Mouse (Mus musculus) spleen, adult 12 weeks (tissue): ENCODE results near the gene Gm20388.

Source experiments
- DNase-seq: peaks from one replicate; pipeline ENCODE4 v3.0.0; 2022; ENCODE audit warnings: low spot score

Gene Gm20388

DNA sequence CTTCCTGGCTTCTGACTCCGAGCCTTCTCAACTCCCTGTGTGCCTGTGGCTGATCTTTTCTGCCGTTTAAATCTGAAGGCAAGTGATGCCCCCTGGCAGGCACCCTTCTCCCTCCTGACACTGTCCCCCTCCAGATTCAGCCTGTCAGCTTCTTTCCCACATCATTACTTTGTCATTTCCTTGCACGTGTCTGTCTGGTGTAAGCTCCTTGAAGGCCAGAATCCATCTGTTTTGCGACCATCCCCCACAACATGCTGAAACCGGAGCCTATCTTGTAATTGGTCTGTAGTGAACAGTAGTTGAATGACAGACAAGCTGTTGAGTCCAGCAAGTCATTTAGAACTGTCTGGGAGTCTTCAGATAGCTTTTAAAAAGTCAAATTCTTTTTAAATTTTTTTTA lies 134.8 kb downstream of the Gm20388 start:
- DNase-seq, result no peak

DNA sequence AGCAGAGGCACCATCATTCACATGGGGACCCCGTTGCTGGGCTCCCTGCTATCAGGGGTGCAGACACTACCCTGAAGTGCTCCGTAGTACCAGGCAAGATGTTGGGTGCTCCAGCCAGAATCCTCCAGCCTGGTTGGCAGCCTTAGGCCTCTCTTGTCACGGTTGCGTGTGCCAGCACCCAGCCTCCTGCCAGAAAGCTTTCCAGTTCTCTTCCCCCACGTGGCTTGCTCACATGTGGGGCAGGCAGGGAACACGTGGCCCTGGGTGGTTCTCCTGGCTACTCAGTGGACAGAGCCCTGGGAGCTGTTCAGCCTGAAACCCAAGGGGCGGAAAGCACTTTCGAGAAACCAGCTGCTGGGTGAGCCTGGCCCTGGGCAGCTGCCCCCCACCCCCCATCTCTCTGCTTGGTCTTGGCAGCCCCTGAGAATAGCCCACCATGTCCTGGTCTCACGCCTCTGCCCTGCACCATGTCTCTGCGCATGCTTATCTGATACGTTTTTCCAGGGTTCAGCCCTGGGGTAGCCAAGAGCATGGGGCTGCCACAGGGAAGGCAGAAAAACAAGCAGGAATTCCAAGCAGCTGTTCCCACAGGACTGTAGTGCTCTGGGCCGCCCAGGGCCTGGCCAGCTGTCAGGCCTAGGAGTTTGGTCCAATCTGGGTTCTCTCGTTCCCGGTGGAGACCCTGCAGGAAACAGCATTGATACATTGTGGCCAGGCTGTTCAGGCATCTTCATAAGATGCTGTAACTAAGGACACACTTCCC lies 135.8 kb downstream of the Gm20388 start:
- DNase-seq, result no peak

- no peak for DNase-seq
Observed at GRCm38 (mm10) chr8:120049949-120050348, 139.3 kb downstream of the Gm20388 start.

DNA sequence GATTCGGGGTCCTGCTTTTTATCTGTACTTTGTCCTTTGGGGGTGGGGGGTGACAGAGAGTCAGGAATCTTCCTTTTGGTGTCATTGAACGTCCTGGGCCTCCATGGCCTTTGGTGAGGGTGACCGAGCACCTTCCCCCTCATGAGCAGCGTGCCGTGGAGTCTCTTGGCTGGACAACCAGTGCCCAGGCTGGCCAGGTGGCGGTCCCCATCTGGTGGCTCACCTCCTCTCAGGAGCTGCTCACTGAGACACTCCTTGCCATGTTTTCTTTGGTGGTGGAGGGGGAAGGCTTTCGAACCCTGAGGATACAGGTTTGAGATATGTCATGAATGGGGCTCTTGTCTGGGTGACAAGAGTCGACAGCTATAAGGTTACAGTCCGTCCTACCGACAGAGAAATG lies 139.7 kb downstream of the Gm20388 start:
- no peak for DNase-seq

DNA sequence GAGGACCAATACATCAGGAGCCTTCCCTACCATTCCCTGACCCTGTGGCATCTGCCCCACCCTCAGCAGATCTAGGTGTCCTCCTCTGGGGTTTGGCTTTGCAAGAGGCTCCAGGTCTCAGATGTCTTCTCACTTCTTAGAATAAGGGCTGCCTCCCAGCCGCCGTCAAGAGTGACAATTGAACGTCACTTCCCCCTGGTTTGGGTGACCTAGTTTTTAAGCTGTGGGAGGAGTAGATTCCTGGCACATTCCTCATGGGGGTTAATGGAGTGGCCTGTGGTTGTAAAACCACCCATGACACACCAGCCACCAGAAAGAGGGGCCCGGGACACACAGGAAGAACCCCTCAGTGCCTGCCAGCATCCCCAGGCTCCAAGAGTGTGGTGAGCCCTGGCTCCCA lies 140.4 kb downstream of the Gm20388 start:
- no peak for DNase-seq

DNA sequence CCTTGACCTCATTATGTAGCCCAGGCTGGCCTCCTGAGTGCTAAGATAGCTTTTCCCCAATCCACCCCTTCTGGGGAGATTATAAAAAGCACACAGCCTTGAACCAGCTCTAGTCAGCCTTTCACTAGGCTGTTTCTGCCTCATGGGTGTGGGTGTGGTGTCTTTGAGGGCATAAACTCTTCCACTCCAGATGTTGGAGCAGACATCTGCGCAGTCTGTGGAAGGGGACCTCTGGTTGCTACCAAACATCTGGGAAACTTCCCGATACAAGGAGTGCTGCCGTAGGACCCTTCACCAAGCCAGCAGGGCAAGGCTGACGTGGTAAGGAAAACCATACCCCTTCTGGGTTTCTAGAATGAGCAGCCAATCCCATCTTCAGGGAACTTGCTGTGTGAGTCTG lies 141.3 kb downstream of the Gm20388 start:
- DNase-seq, result no peak

DNA sequence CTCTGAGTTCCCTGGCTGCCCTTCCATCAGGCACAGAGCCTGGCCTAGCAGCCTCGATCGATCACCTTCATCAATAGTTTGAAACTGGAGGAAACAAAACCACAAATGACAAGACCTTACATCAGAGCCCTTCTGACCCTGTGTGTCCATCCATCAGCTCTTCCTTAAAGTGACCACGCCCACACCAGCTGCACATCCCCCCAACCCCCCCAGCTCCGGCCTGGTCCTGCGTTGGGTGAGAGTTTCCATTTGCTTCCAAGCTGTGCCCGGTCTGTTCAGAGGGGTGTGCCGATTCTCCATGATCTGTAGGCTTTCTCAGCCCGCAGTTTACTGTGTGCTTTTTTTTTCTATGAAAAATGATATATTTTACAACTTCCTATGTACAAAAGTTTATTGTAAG lies 141.7 kb downstream of the Gm20388 start:
- no peak for DNase-seq

- no peak for DNase-seq
Observed at GRCm38 (mm10) chr8:120054833-120055232, 144.2 kb downstream of the Gm20388 start.

DNA sequence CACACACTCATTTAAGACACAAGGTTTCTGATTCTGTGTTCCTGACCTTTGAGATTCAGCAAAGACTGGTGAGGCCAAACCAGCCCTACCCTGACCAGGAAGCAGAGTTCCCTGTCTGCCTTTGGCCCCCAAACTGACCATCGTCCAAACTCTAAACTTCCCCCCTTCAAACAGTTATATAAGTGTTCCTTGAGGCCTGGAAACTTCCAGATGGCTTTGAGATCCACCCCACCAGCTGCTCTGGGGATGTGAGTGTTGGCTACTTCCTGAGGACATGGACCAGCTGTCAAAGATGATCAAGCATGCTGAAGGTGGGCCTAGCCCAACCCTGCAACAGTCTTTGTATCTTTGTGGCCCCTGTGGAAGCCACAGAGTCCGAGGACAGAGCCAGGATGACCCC lies 146.4 kb downstream of the Gm20388 start:
- DNase-seq, result no peak

- no peak for DNase-seq
Observed at GRCm38 (mm10) chr8:120062742-120063141, 152.1 kb downstream of the Gm20388 start.

DNA sequence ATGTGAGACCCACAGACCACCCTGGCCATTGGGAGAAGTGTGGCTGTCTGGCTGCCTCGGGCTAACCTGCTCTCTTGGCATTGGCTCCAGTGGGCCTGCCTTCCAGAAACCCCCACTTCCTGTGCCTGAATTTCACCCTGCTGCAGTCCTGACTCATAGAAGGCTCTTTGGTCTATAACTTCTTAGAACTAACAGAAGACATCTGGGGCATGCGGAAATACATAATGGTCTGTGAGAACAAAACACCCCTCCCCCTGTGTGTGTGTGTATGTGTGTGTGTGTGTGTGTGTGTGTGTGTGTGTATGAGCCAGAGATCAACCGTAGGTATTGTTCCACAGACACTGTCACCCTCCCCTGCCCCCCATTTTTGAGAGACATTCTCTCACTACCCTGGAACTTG lies 152.7 kb downstream of the Gm20388 start:
- no peak for DNase-seq

GRCm38 (mm10) chr8:120065611-120066010 lies 155.0 kb downstream of the Gm20388 start:
- no peak for DNase-seq

DNA sequence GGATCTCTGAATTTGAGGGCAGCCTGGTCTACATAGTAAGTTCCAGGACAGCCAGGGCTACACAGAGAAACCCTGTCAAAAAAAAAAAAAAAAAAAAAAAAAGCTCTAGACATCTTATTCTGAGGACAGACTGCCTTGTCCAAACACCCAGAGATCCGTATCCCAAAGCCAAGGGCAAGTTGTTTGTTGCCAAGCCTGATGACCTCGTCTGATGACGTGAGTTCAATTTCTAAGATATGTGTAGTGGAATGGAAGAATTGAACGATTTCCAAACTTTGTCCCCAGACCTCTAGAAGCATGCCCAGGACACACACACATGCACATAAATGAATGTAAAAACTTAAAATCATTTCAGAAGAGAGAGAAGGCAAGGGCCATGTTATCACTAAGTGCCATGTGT lies 155.6 kb downstream of the Gm20388 start:
- DNase-seq, result no peak

- no peak for DNase-seq
Observed at GRCm38 (mm10) chr8:120067936-120068668, 157.5 kb downstream of the Gm20388 start.

DNA sequence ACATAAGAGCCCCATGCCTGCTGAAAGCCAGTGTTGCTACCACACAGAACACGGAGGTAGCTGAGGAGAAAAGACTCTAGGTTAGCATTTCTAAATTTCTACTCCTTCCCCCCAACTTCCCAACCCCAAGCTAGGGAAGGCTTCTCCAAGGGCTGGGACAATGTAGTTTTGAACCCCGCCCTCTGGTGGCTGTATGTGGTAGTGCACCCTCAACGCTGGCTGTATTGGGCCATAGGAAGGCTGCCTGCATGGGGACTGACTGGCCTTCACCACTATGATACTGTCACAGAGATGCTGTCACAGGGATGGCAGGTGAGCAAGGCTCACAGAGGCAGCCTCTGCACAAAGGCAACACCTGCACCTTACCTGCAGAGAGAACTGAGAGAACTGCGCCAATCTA lies 161.0 kb downstream of the Gm20388 start:
- DNase-seq, result peak; percentile 63

DNA sequence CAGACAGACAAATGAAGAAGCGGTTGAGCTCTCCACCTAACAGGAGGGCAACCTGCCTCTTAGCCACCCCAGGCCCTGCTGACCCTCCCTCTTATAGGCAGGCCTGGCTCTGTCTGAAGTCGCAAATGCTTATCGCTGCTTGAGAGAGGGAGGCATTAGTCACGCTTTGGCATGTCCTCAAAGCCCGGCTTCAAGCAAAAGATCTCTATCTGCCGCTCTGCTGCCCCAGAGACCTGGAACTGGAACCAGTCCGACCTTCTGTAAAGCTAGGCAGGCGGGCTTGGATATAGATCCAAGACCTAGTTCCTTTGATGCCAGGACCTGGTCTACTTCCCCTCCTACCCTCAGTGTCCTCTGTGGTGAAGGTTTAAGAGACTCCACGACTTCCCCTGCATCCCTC lies 161.6 kb downstream of the Gm20388 start:
- no peak for DNase-seq

- DNase-seq, result no peak
Observed at GRCm38 (mm10) chr8:120072827-120073226, 162.2 kb downstream of the Gm20388 start.

DNA sequence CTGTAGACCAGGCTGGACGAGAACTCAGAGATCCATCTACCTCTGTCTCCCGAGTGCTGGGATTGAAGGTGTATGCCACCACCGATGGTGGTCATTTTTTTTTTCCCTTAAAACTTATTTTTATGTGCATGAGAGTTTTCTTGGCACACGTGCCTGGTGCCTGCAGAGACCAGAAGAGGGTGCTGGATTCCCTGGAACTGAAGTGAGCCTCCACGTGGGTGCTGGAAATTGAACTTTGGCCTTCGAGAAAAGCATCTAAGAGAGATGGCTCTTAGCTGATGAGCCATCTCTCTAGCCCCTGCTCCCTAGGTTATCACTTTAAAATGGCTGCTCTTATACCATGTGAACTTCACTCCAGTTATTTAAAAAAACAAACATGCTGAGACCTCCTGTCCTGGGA lies 163.9 kb downstream of the Gm20388 start:
- no peak for DNase-seq

GRCm38 (mm10) chr8:120075347-120075746 lies 164.7 kb downstream of the Gm20388 start:
- DNase-seq, result no peak

- peak; percentile 39 for DNase-seq
Observed at GRCm38 (mm10) chr8:120078080-120078479, 167.4 kb downstream of the Gm20388 start.

- DNase-seq, result no peak
Observed at GRCm38 (mm10) chr8:120079361-120079760, 168.7 kb downstream of the Gm20388 start.

GRCm38 (mm10) chr8:120083261-120083660 lies 172.6 kb downstream of the Gm20388 start:
- DNase-seq, result no peak

GRCm38 (mm10) chr8:120084783-120085182 lies 174.1 kb downstream of the Gm20388 start:
- no peak for DNase-seq

DNA sequence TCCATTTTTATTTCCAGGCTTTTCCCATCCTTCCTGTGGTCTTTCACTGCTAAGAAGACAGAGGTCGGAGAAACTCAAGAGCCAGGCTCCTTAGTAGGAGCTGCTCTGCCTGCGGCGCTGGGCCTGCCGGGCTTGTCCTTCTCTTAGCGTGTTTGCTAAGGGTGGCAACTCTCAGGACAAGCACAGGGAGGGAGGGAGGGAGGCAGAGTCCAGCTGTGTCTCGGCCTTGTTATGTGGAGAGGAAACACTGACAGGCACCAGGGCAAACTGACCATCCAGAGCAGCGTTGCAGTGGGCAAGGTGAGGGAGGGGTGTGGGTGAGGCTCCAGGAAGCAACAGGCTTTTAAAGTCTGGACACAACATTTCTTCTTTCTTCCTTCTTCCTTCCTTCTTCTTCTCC lies 178.9 kb downstream of the Gm20388 start:
- no peak for DNase-seq
